Mouse (Mus musculus) ES-E14 (cell line): Measurements from ENCODE around the gene Pde6d.

Source experiments
- CHD2 ChIP-seq: IDR thresholded peaks from 2 replicates; pipeline ENCODE4 v1.6.1; 2014; ENCODE audit warnings: mild to moderate bottlenecking, low read depth, low read length, inconsistent platforms
- HCFC1 ChIP-seq: IDR thresholded peaks from 2 replicates; pipeline ENCODE4 v1.6.1; 2012; ENCODE audit warnings: low read length, inconsistent platforms, borderline replicate concordance; ENCODE audit not compliant: insufficient read depth

- TF ChIP-seq CHD2 (no peak), HCFC1 (no peak)
These were observed 76.0 kb downstream of the Pde6d start for GRCm38 (mm10) chr1:86506420-86506819.
